Mouse (Mus musculus): ENCODE measurements around the gene Ube2z. TPM values are rescaled to one million over a fixed set of nuclear protein-coding genes. Genes with fewer than 3 reads are reported as not detected.

Ube2z gene
- polyA plus RNA-seq, 1 experiment from 2014 or later, result 33.2 TPM

DNA sequence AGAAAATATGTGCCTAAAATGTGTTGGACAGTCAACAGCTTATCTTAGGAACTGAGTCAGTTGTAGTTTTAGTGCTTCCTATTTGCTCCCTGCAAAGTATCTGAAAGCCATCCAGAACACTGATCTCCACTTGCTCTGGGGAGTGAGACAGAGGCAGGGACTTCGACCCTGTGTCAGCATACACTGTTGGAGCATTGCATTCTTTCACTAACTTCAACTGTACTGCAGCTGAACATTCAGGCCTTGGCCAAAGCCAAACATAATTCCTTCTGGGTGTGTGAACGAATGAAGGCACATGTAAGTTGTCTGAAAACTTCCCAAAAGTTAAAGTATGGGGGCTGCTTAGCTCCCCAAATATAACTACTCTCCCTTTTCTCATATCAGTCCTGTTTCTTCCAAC, 18.4 kb downstream of the Ube2z start:
- Histone ChIP-seq H3K9ac (ENCODE audit: low read depth, low read length) (no peak overlapping the region), H3K9me3 (replicated peaks; ENCODE audit: low read length) (no peaks in the 10 kb centered on the region), H3K4me1 (replicated peaks; ENCODE audit: insufficient read depth, low read length) (no peaks in the 10 kb centered on the region), H3K27me3 (ENCODE audit: insufficient read depth, low read length) (no peaks in the 10 kb centered on the region), H3K27ac (no peak overlapping the region), H3K4me2 (ENCODE audit: low read length) (no peak overlapping the region), H3K36me3 (ENCODE audit: insufficient read depth, low read length) (peaks cover 44% of the 10 kb centered on the region), H3K4me3 (replicated peaks; ENCODE audit: low read depth, low read length) (no peak overlapping the region)
- ATAC-seq (replicated peaks; ENCODE audit: low FRiP score, low read depth) (no peak), DNase-seq (ENCODE audit: low spot score) (no peak)
- 76% methylated on average over 2 of the region's 2 CpGs for WGBS
- no peak for TF ChIP-seq CTCF (IDR thresholded peaks at IDR 0.05; ENCODE audit: low read depth)

DNA sequence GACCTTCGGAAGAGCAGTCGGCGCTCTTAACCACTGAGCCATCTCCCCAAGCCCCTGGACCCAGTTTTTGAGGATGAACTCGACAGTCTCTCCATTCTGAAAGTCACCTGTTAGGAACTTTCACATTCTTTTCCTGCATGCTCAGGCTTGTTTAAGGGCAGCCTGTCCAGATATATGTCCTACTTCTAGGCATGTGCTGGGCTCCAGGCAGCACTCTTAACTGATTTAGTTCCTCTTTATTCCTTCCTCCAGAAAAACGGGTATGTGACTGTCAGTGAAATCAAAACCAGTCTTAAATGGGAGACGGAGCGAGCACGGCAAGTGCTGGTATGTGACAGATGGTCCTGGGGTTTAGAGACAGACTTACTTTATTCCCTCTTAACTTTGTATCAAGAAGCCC, 19.2 kb downstream of the Ube2z start:
- H3K4me3 ChIP-seq (replicated peaks; ENCODE audit: low read depth, low read length), result no peak overlapping the region
- H3K4me1 ChIP-seq (replicated peaks; ENCODE audit: insufficient read depth, low read length), result no peaks in the 10 kb centered on the region
- H3K4me2 ChIP-seq (ENCODE audit: low read length), result no peak overlapping the region
- ATAC-seq (replicated peaks; ENCODE audit: low FRiP score, low read depth) (no peak), DNase-seq (ENCODE audit: low spot score) (no peak)
- H3K9ac ChIP-seq (ENCODE audit: low read depth, low read length), result no peak overlapping the region
- WGBS, result 82% methylated on average over 8 of the region's 8 CpGs
- H3K27ac ChIP-seq, result no peak overlapping the region
- no peaks in the 10 kb centered on the region for H3K27me3 ChIP-seq (ENCODE audit: insufficient read depth, low read length)
- no peak for TF ChIP-seq CTCF (IDR thresholded peaks at IDR 0.05; ENCODE audit: low read depth)
- H3K9me3 ChIP-seq (replicated peaks; ENCODE audit: low read length), result no peaks in the 10 kb centered on the region
- peaks cover 38% of the 10 kb centered on the region for H3K36me3 ChIP-seq (ENCODE audit: insufficient read depth, low read length)

DNA sequence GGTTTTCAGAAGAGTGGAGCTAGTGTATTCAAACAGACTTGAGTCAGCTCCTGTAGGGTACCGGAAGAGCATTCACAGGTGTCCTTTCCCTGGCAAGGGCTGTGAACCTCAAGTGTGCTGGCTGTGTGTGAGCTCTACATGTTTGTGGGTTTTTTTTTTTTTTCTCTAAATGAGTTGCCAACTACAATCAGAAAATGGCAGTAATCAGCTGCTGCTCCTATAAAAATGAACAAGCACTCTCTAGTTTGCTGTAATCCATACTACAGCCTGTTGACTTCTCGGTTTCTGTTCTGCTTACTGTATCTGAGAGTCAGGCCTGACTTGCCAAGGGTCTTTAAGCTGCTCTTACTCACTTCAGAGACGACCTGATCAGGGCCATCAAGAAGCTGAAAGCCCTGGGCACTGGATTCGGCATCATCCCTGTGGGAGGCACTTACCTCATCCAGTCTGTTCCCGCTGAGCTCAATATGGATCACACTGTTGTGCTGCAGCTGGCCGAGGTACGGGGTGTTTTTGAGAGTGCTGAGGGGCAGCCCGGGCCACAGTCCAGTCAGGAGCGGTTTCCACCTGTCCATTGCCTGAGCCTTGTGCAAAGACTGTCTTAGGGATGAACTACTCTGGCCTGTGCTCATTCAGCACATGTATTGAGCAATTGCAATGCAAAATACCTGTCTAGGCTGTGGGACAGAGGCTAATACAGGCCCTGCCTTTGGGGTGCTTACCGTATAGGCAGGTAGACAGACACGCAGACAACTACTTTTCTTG, 20.2 kb downstream of the Ube2z start:
- Histone ChIP-seq H3K4me2 (ENCODE audit: low read length) (no peak overlapping the region), H3K9me3 (replicated peaks; ENCODE audit: low read length) (no peaks in the 10 kb centered on the region), H3K4me3 (replicated peaks; ENCODE audit: low read depth, low read length) (no peak overlapping the region), H3K4me1 (replicated peaks; ENCODE audit: insufficient read depth, low read length) (no peaks in the 10 kb centered on the region), H3K27me3 (ENCODE audit: insufficient read depth, low read length) (no peaks in the 10 kb centered on the region), H3K27ac (no peak overlapping the region), H3K9ac (ENCODE audit: low read depth, low read length) (no peak overlapping the region), H3K36me3 (ENCODE audit: insufficient read depth, low read length) (peaks cover 28% of the 10 kb centered on the region)
- no peak for DNase-seq (ENCODE audit: low spot score)
- 87% methylated on average over 11 of the region's 11 CpGs for WGBS
- no peak for TF ChIP-seq CTCF (IDR thresholded peaks at IDR 0.05; ENCODE audit: low read depth)
- ATAC-seq (replicated peaks; ENCODE audit: low FRiP score, low read depth), result no peak

DNA sequence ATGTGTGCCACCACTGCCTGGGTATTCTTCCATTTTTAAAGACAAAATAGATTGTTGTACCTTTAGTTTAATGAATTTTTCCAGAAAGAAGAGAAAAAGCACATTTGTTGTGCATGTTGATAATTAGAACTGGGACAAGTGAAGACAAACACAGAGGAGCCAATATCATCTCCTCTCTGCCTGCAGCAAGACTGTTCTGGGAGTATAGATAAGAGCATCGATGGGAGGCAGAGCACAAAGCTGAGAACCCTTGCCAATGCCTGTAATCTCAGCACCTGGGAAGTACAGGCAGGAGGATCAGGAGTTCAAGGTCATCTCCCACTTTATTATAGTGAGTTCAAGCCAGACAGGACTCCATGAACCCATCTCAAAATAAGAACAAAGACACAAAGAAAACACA, 26.6 kb downstream of the Ube2z start:
- no peak for ATAC-seq (replicated peaks; ENCODE audit: low FRiP score, low read depth)
- no peaks in the 10 kb centered on the region for H3K4me1 ChIP-seq (replicated peaks; ENCODE audit: insufficient read depth, low read length)
- WGBS, result 83% methylated on average over 1 of the region's 1 CpGs
- no peak overlapping the region for H3K4me2 ChIP-seq (ENCODE audit: low read length)
- DNase-seq (ENCODE audit: low spot score), result no peak
- H3K27me3 ChIP-seq (ENCODE audit: insufficient read depth, low read length), result no peaks in the 10 kb centered on the region
- no peak overlapping the region for H3K4me3 ChIP-seq (replicated peaks; ENCODE audit: low read depth, low read length)
- no peak overlapping the region for H3K27ac ChIP-seq
- H3K9ac ChIP-seq (ENCODE audit: low read depth, low read length), result no peak overlapping the region
- H3K9me3 ChIP-seq (replicated peaks; ENCODE audit: low read length), result no peaks in the 10 kb centered on the region
- peaks cover 13% of the 10 kb centered on the region; the same call in 1 of the 2 replicates for H3K36me3 ChIP-seq (ENCODE audit: insufficient read depth, low read length)
- no peak for TF ChIP-seq CTCF (IDR thresholded peaks at IDR 0.05; ENCODE audit: low read depth)

DNA sequence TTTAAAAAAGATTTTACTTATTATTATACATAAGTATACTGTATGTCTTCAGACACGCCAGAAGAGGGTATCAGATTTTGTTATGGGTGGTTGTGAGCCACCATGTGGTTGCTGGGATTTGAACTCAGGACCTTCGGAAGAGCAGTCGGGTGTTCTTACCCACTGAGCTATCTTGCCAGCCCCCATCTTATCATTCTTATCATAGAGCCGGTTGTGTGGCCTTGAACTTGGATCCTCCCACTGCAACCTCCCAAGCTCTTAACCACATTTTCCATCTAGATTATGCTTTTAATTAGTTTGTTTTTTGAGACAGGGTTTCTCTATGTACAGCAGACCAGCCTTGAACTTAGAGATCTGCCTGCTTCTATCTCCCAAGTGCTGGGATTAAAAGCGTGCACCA, 27.7 kb downstream of the Ube2z start:
- Histone ChIP-seq H3K36me3 (ENCODE audit: insufficient read depth, low read length) (peaks cover 10% of the 10 kb centered on the region; the same call in 1 of the 2 replicates), H3K4me1 (replicated peaks; ENCODE audit: insufficient read depth, low read length) (no peaks in the 10 kb centered on the region), H3K4me2 (ENCODE audit: low read length) (no peak overlapping the region), H3K9me3 (replicated peaks; ENCODE audit: low read length) (no peaks in the 10 kb centered on the region), H3K27me3 (ENCODE audit: insufficient read depth, low read length) (no peaks in the 10 kb centered on the region), H3K9ac (ENCODE audit: low read depth, low read length) (no peak overlapping the region), H3K27ac (no peak overlapping the region), H3K4me3 (replicated peaks; ENCODE audit: low read depth, low read length) (no peak overlapping the region)
- no peak for ATAC-seq (replicated peaks; ENCODE audit: low FRiP score, low read depth)
- TF ChIP-seq CTCF (IDR thresholded peaks at IDR 0.05; ENCODE audit: low read depth), result no peak
- WGBS, result 93% methylated on average over 5 of the region's 5 CpGs
- DNase-seq (ENCODE audit: low spot score), result no peak

DNA sequence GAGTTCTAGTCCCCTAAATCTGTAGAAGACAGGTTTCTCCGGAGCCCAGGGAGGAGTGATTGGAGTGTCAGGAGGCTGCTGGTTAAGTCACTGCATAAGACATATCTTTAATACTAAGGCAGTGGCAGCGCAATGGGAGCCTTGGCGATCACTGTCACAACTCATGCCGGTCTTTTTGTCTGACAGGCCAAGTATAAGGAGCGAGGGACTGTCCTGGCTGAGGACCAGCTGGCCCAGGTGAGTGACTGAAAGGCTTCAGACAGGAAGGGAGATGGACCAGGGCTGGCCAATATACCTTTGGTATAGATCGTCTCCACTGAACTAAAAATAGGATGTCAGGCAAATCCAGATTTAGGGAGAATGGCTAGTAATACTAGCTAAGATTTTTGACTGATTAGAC, 30.1 kb downstream of the Ube2z start:
- H3K27ac ChIP-seq, result 0 out of 2 replicates have a peak overlapping the region, but pooled peaks have one; percentile 58
- 8% methylated on average over 6 of the region's 6 CpGs for WGBS

More for the DNA sequence above, 30.1 kb downstream of the Ube2z start:
- Histone ChIP-seq H3K36me3 (ENCODE audit: insufficient read depth, low read length) (peaks cover 6% of the 10 kb centered on the region; the same call in 1 of the 2 replicates), H3K4me1 (replicated peaks; ENCODE audit: insufficient read depth, low read length) (no peaks in the 10 kb centered on the region), H3K4me3 (replicated peaks; ENCODE audit: low read depth, low read length) (peak overlapping the region; percentile 88), H3K27me3 (ENCODE audit: insufficient read depth, low read length) (no peaks in the 10 kb centered on the region), H3K4me2 (ENCODE audit: low read length) (peak overlapping the region; percentile 95), H3K9me3 (replicated peaks; ENCODE audit: low read length) (no peaks in the 10 kb centered on the region), H3K9ac (ENCODE audit: low read depth, low read length) (peak overlapping the region; percentile 82)
- peak; percentile 17; the same call in 1 of the 2 replicates for ATAC-seq (replicated peaks; ENCODE audit: low FRiP score, low read depth)
- no peak for DNase-seq (ENCODE audit: low spot score)
- no peak for TF ChIP-seq CTCF (IDR thresholded peaks at IDR 0.05; ENCODE audit: low read depth)

All from kidney, postnatal 0 days (tissue).